Mouse (Mus musculus) ES-E14 (cell line): ENCODE measurements at regions not wholly inside any gene's neighbourhood (a gene's known extent, or its start where the extent isn't known, plus 50 kb on each side); places are given as distances from the start of the nearest gene placed in this dataset.

ENCODE experiments used
- DNase-seq: peaks from one replicate; pipeline ENCODE4 v3.0.0-alpha.2; 2013; ENCODE audit warnings: low read depth, low spot score
- H3K27ac ChIP-seq: 2 replicates; pipeline ENCODE4 v1.5.1; 2012; ENCODE audit warnings: low read depth, mild to moderate bottlenecking, low read length, moderate library complexity, mixed read lengths; ENCODE audit not compliant: poor library complexity, insufficient read depth, severe bottlenecking
- H3K36me3 ChIP-seq: 2 replicates; pipeline ENCODE4 v1.6.1; 2012; ENCODE audit warnings: mild to moderate bottlenecking, low read length, moderate library complexity, mixed read lengths; ENCODE audit not compliant: control insufficient read depth, poor library complexity, insufficient read depth, severe bottlenecking
- H3K4me1 ChIP-seq, 2 experiments: fragments of 150-350 bp in 1 of 2; sonication (generic) in 1 of 2; 2 replicates each; pipeline ENCODE4 v1.6.1; 2012; ENCODE audit warnings: low read length in 2 of 2, mild to moderate bottlenecking in 1 of 2, mixed read lengths in 1 of 2; ENCODE audit not compliant: control insufficient read depth in 2 of 2, insufficient read depth in 2 of 2, poor library complexity in 1 of 2
- H3K4me3 ChIP-seq, 2 experiments: fragments of 150-350 bp in 1 of 2; sonication (generic) in 1 of 2; 2 replicates each; pipeline ENCODE4 v1.5.1; 2012; ENCODE audit warnings: low read length in 2 of 2, low read depth in 1 of 2, mild to moderate bottlenecking in 1 of 2, mixed read lengths in 1 of 2; ENCODE audit not compliant: insufficient read depth in 1 of 2, poor library complexity in 1 of 2, severe bottlenecking in 1 of 2
- H3K9ac ChIP-seq: 2 replicates; pipeline ENCODE4 v1.6.1; 2012; ENCODE audit warnings: low read depth, mild to moderate bottlenecking, low read length, mixed read lengths; ENCODE audit not compliant: poor library complexity, insufficient read depth, severe bottlenecking
- H3K9me3 ChIP-seq: fragments of 150-350 bp; sonication (generic); 2 replicates; pipeline ENCODE4 v1.6.1; 2012; ENCODE audit warnings: low read depth, mild to moderate bottlenecking, low read length; ENCODE audit not compliant: control insufficient read depth, insufficient read depth
- CHD2 ChIP-seq: IDR thresholded peaks from 2 replicates; pipeline ENCODE4 v1.6.1; 2014; ENCODE audit warnings: mild to moderate bottlenecking, low read depth, low read length, inconsistent platforms
- HCFC1 ChIP-seq: IDR thresholded peaks from 2 replicates; pipeline ENCODE4 v1.6.1; 2012; ENCODE audit warnings: low read length, inconsistent platforms, borderline replicate concordance; ENCODE audit not compliant: insufficient read depth
- MAFK ChIP-seq: IDR thresholded peaks from 2 replicates; pipeline ENCODE4 v1.6.1; 2014; ENCODE audit warnings: mild to moderate bottlenecking, low read depth, low read length, inconsistent platforms; ENCODE audit not compliant: insufficient read depth
- ZC3H11A ChIP-seq: IDR thresholded peaks from 2 replicates; pipeline ENCODE4 v1.6.1; 2012; ENCODE audit warnings: low read depth, mild to moderate bottlenecking, inconsistent platforms, low read length, borderline replicate concordance
- ZNF384 ChIP-seq: IDR thresholded peaks from 2 replicates; pipeline ENCODE4 v1.6.1; 2012; ENCODE audit warnings: low read depth, low read length, inconsistent platforms
- in situ Hi-C, 2 experiments: fragments of 600-800 bp; cut with MboI; formaldehyde crosslinking; loops; one replicate each; pipeline ENCODE4 v1.15.1; 2025; ENCODE audit warnings: low sequenced_read_pairs in 2 of 2, inconsistent platforms in 1 of 2; ENCODE audit not compliant: unreplicated experiment in 2 of 2

DNA sequence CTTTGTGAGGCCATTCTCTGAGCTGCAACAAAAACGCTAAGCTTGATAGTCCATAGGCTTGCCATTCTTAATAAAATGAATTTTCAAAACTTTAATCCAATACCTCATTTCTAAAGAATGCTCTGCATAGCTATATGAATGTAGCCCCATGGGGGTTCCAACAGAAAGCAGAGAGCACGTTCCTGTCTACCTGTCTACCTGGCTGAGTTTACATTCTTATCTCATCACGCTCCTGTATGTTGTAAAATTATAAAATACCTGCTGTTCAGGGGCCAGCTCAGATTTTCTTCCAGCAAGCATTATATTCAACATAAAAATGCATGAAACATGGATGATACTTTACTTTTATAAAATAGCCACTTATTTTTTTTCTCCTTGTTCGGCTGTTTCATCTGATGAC, 182.5 kb upstream of the Speer2 start:
- in situ Hi-C loops: no loop called here
- Histone ChIP-seq H3K9me3 (no peaks in the 10 kb centered on the region), H3K36me3 (no peaks in the 10 kb centered on the region), H3K27ac (no peak overlapping the region), H3K4me3 (no peak overlapping the region), H3K4me1 (no peaks in the 10 kb centered on the region), H3K9ac (no peak overlapping the region)
- TF ChIP-seq ZC3H11A: no peak
- TF ChIP-seq ZNF384: no peak
- DNase-seq: no peak

DNA sequence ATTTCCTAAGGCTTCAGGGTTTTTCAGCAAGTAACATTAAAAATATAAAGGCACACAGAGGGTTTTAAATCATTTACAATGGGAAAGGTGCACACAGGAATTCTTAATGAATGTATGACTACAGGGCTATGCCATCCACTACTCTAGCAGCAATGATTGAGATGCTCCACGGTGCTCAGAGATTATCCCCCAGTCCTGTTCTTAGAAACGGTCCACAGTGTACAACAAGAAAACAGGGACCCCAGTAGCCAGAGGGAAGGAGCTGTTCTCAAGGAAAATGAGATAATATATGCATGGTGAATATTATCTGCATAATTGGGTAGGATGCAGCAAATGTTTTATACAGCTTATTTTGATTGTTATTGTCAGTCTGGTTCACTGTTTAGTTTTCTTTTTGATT, 186.3 kb upstream of the Speer2 start:
- in situ Hi-C loops: no loop called here
- Histone ChIP-seq H3K36me3 (no peaks in the 10 kb centered on the region), H3K9ac (no peak overlapping the region), H3K4me1 (no peaks in the 10 kb centered on the region), H3K27ac (no peak overlapping the region), H3K9me3 (no peaks in the 10 kb centered on the region), H3K4me3 (no peak overlapping the region)
- DNase-seq: no peak
- no peak for TF ChIP-seq ZNF384
- no peak for TF ChIP-seq ZC3H11A
- no peak for TF ChIP-seq HCFC1
- no peak for TF ChIP-seq CHD2
- no peak for TF ChIP-seq MAFK

DNA sequence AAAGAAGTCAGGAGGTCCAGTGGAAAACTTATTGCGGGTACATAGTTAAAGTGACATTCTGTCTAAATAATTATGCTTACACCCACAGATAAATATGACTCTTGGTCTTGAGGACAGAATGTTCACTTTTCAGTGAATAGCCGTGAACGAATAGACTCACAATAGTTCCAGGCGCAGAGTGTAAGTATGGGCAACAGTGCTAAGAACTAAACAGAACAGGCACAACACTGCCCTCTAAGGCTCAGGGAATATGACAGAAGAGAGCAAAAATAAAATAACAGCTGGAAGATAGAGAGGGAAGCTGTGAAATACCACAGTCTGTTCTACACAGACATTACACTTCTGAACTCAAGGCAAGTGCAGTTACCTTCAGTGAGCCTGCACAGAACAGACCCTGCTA, 207.9 kb upstream of the Speer2 start:
- no peak for DNase-seq
- Histone ChIP-seq H3K9ac (no peak overlapping the region), H3K4me3 (no peak overlapping the region), H3K4me1 (no peaks in the 10 kb centered on the region), H3K27ac (no peak overlapping the region), H3K9me3 (no peaks in the 10 kb centered on the region), H3K36me3 (no peaks in the 10 kb centered on the region)
- no peak for TF ChIP-seq HCFC1
- no peak for TF ChIP-seq ZNF384
- no peak for TF ChIP-seq MAFK
- no peak for TF ChIP-seq CHD2
- no peak for TF ChIP-seq ZC3H11A
- in situ Hi-C loops: no loop called here

DNA sequence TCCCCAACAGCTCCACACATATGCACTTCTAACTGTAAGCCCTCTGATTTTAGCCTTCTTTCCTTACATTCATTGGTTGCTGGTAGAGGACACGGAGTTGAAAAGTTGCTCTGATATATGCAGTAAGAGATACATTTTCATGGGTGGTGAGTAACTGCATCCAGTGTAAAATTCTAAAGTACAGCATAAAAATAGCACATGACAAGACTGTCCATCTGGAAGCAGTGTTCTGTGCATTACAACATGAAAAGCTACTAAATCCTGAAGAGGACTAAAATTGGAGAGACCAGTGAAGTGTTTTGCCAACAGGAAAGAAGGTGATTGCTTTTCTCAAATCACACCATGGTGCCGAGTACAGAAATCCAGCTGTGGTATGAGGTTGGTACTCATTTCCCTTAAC, 210.2 kb upstream of the Speer2 start:
- TF ChIP-seq ZC3H11A: no peak
- no peak overlapping the region for H3K27ac ChIP-seq
- no peaks in the 10 kb centered on the region for H3K4me1 ChIP-seq
- in situ Hi-C loops: no loop called here
- no peak for DNase-seq
- no peak overlapping the region for H3K4me3 ChIP-seq
- no peaks in the 10 kb centered on the region for H3K36me3 ChIP-seq
- H3K9me3 ChIP-seq: no peaks in the 10 kb centered on the region
- H3K9ac ChIP-seq: no peak overlapping the region

DNA sequence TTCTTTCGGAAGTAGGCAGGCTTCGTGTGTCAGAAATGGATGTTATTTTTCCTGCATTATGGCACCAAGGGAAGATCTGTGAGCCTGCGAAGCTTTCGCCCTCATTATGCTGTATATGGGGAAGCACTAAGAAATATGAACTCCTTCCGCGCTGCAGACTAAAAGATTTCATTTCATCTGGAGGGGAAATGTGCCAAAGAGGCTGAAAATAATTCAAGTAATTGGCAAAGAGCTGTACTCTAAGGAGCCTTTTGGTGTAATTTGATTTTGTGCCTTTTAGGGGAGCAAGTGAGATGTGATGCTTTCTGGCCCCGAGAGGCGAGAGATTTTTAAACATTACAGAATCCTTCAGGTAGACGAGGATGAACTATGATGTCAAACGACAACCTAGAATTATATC, 216.0 kb upstream of the Speer2 start:
- in situ Hi-C loops: no loop called here
- Histone ChIP-seq H3K27ac (no peak overlapping the region), H3K4me1 (no peaks in the 10 kb centered on the region), H3K36me3 (no peaks in the 10 kb centered on the region), H3K4me3 (no peak overlapping the region), H3K9me3 (no peaks in the 10 kb centered on the region), H3K9ac (no peak overlapping the region)
- TF ChIP-seq ZC3H11A (no peak), CHD2 (no peak), HCFC1 (no peak), MAFK (no peak), ZNF384 (no peak)
- DNase-seq: no peak
